Mouse (Mus musculus) intestine, embryonic 16.5 days (tissue): ENCODE measurements around the gene Ppp2r5d. TPM values are rescaled to one million over a fixed set of nuclear protein-coding genes. Genes with fewer than 3 reads are reported as not detected.

Experiments used
- ATAC-seq: fragments of 200-750 bp; cut with Nextera tagmentation; 2 replicates; pipeline ENCODE4 v1.8.0; 2017; ENCODE audit warnings: moderate TSS enrichment, moderate library complexity
- H3K27ac ChIP-seq: fragments of 300-500 bp; sonication (generic); 2 replicates; pipeline ENCODE4 v1.5.1; 2014; ENCODE audit warnings: mild to moderate bottlenecking, low read length
- H3K27me3 ChIP-seq: fragments of 300-500 bp; sonication (generic); replicated peaks from 2 replicates; pipeline ENCODE4 v1.6.1; 2014; ENCODE audit warnings: low read length, control low read depth, mixed read lengths; ENCODE audit not compliant: control insufficient read depth, insufficient read depth
- H3K36me3 ChIP-seq: fragments of 300-500 bp; sonication (generic); 2 replicates; pipeline ENCODE4 v1.6.1; 2014; ENCODE audit warnings: low read length, control low read depth; ENCODE audit not compliant: control insufficient read depth, insufficient read depth
- H3K4me1 ChIP-seq: fragments of 300-500 bp; sonication (generic); 2 replicates; pipeline ENCODE4 v1.6.1; 2014; ENCODE audit warnings: low read length, control low read depth, mixed read lengths; ENCODE audit not compliant: control insufficient read depth, insufficient read depth
- H3K4me2 ChIP-seq: fragments of 300-500 bp; sonication (generic); 2 replicates; pipeline ENCODE4 v1.6.1; 2014; ENCODE audit warnings: low read depth, low read length, control low read depth
- H3K4me3 ChIP-seq: fragments of 300-500 bp; sonication (generic); 2 replicates; pipeline ENCODE4 v1.5.1; 2014; ENCODE audit warnings: mild to moderate bottlenecking, low read length
- H3K9ac ChIP-seq: fragments of 300-500 bp; sonication (generic); 2 replicates; pipeline ENCODE4 v1.6.1; 2014; ENCODE audit warnings: low read depth, low read length
- H3K9me3 ChIP-seq: fragments of 300-500 bp; sonication (generic); 2 replicates; pipeline ENCODE4 v1.6.1; 2016; ENCODE audit warnings: low read length, control low read depth; ENCODE audit not compliant: control insufficient read depth
- WGBS: fragments of 180-500 bp; shearing (Covaris S2); extraction: QIAGEN DNeasy Blood & Tissue Kit; methylation state at CpG from one replicate; pipeline ENCODE4 v1.1.7; 2014; 5-methylcytosine and 5-hydroxymethylcytosine counted together
- polyA plus RNA-seq: library from polyadenylated mRNA; unstranded; fragments of >200 nt; fragmentation: Nextera tagmentation; extraction: Ambion mirVana; gene quantifications from 2 replicates; pipeline ENCODE4 v1.2.1, GENCODE M21; 2015

Gene Ppp2r5d
- polyA plus RNA-seq, 1 experiment from 2014 or later = 73.4 TPM

- Histone ChIP-seq H3K4me1 (peaks cover 34% of the 10 kb centered on the region), H3K27me3 (no peaks in the 10 kb centered on the region), H3K4me2 (peak overlapping the region; percentile 74), H3K9ac (peak overlapping the region; percentile 79), H3K36me3 (peaks cover 13% of the 10 kb centered on the region; the same call in 1 of the 2 replicates), H3K9me3 (no peaks in the 10 kb centered on the region), H3K27ac (peak overlapping the region; percentile 23; the same call in 1 of the 2 replicates), H3K4me3 (peak overlapping the region; percentile 74)
- ATAC-seq = no peak
- 49% methylated on average over 9 of the region's 9 CpGs for WGBS
Observed at GRCm38 (mm10) chr17:46678911-46679310, 26.0 kb downstream of the Ppp2r5d start.

GRCm38 (mm10) chr17:46678416-46678815, 26.5 kb downstream of the Ppp2r5d start, which contains the start of gene Mea1:
TSS of gene Mea1 (plus strand) at chr17:46678793.
- Histone ChIP-seq H3K4me3 (peak within 1 kb of the TSS; percentile 74), H3K36me3 (peaks cover 10% of the 10 kb centered on the region; the same call in 1 of the 2 replicates), H3K27ac (peak within 1 kb of the TSS; percentile 23; the same call in 1 of the 2 replicates), H3K9ac (peak within 1 kb of the TSS; percentile 79), H3K4me1 (peaks cover 34% of the 10 kb centered on the region), H3K9me3 (no peaks in the 10 kb centered on the region), H3K4me2 (peak within 1 kb of the TSS; percentile 74), H3K27me3 (no peaks in the 10 kb centered on the region)
- no peak for ATAC-seq
- WGBS = 82% methylated on average over 9 of the region's 9 CpGs

- H3K4me3 ChIP-seq = peak overlapping the region; percentile 84
- peak; percentile 43 for ATAC-seq
- H3K9ac ChIP-seq = peak overlapping the region; percentile 87
- peak overlapping the region; percentile 89 for H3K27ac ChIP-seq
- no peaks in the 10 kb centered on the region for H3K9me3 ChIP-seq
- H3K27me3 ChIP-seq = no peaks in the 10 kb centered on the region
- H3K36me3 ChIP-seq = peaks cover 10% of the 10 kb centered on the region
- WGBS = 17% methylated on average over 15 of the region's 15 CpGs
- peaks cover 25% of the 10 kb centered on the region for H3K4me1 ChIP-seq
- H3K4me2 ChIP-seq = peak overlapping the region; percentile 69
Observed at GRCm38 (mm10) chr17:46674530-46675283, 30.2 kb downstream of the Ppp2r5d start.

GRCm38 (mm10) chr17:46673850-46674529, 30.9 kb downstream of the Ppp2r5d start, which contains the start of gene Rrp36:
TSS of gene Rrp36 (minus strand) at chr17:46674352.
- peak; percentile 95 for ATAC-seq
- Histone ChIP-seq H3K4me2 (peak within 1 kb of the TSS; percentile 69), H3K9ac (peak within 1 kb of the TSS; percentile 87), H3K9me3 (no peaks in the 10 kb centered on the region), H3K27me3 (no peaks in the 10 kb centered on the region), H3K27ac (peak within 1 kb of the TSS; percentile 89), H3K36me3 (peaks cover 15% of the 10 kb centered on the region), H3K4me1 (peaks cover 18% of the 10 kb centered on the region), H3K4me3 (peak within 1 kb of the TSS; percentile 84)
- 1% methylated on average over 43 of the region's 43 CpGs for WGBS

- Histone ChIP-seq H3K27me3 (no peaks in the 10 kb centered on the region), H3K9ac (no peak overlapping the region), H3K4me3 (no peak overlapping the region), H3K4me2 (no peak overlapping the region), H3K9me3 (no peaks in the 10 kb centered on the region), H3K36me3 (peaks cover 12% of the 10 kb centered on the region), H3K27ac (no peak overlapping the region), H3K4me1 (peaks cover 5% of the 10 kb centered on the region)
- 96% methylated on average over 10 of the region's 10 CpGs for WGBS
- ATAC-seq = no peak
Observed at GRCm38 (mm10) chr17:46669911-46670310, 35.0 kb downstream of the Ppp2r5d start.

GRCm38 (mm10) chr17:46667712-46668111, 37.2 kb downstream of the Ppp2r5d start:
- 84% methylated on average over 16 of the region's 16 CpGs for WGBS
- Histone ChIP-seq H3K4me2 (no peak overlapping the region), H3K4me3 (no peak overlapping the region), H3K4me1 (no peaks in the 10 kb centered on the region), H3K27me3 (no peaks in the 10 kb centered on the region), H3K9ac (no peak overlapping the region), H3K27ac (no peak overlapping the region), H3K9me3 (no peaks in the 10 kb centered on the region), H3K36me3 (peaks cover 25% of the 10 kb centered on the region)
- ATAC-seq = no peak

- H3K9ac ChIP-seq = no peak overlapping the region
- H3K36me3 ChIP-seq = peaks cover 39% of the 10 kb centered on the region
- no peak overlapping the region for H3K4me2 ChIP-seq
- no peaks in the 10 kb centered on the region for H3K4me1 ChIP-seq
- no peaks in the 10 kb centered on the region for H3K9me3 ChIP-seq
- no peak overlapping the region for H3K4me3 ChIP-seq
- no peak for ATAC-seq
- 83% methylated on average over 5 of the region's 5 CpGs for WGBS
- no peak overlapping the region for H3K27ac ChIP-seq
- H3K27me3 ChIP-seq = no peaks in the 10 kb centered on the region
Observed at GRCm38 (mm10) chr17:46662730-46663129, 42.2 kb downstream of the Ppp2r5d start.

GRCm38 (mm10) chr17:46661981-46662380, 42.9 kb downstream of the Ppp2r5d start:
- no peak overlapping the region for H3K4me3 ChIP-seq
- H3K9me3 ChIP-seq = no peaks in the 10 kb centered on the region
- no peak for ATAC-seq
- H3K4me1 ChIP-seq = no peaks in the 10 kb centered on the region
- WGBS = 91% methylated on average over 12 of the region's 12 CpGs
- H3K27me3 ChIP-seq = no peaks in the 10 kb centered on the region
- peaks cover 40% of the 10 kb centered on the region for H3K36me3 ChIP-seq
- H3K4me2 ChIP-seq = no peak overlapping the region
- no peak overlapping the region for H3K9ac ChIP-seq
- no peak overlapping the region for H3K27ac ChIP-seq

- H3K4me1 ChIP-seq = no peaks in the 10 kb centered on the region
- H3K27me3 ChIP-seq = no peaks in the 10 kb centered on the region
- no peak overlapping the region for H3K4me3 ChIP-seq
- no peak overlapping the region for H3K27ac ChIP-seq
- WGBS = 90% methylated on average over 9 of the region's 9 CpGs
- no peak overlapping the region for H3K4me2 ChIP-seq
- H3K9me3 ChIP-seq = no peaks in the 10 kb centered on the region
- no peak overlapping the region for H3K9ac ChIP-seq
- H3K36me3 ChIP-seq = peaks cover 36% of the 10 kb centered on the region
- no peak for ATAC-seq
Observed at GRCm38 (mm10) chr17:46661351-46661750, 43.6 kb downstream of the Ppp2r5d start.
